Comparison of ENCODE assay signal across 7 mouse cellular contexts in genomic region chr2:113535685-113536084, GRCm38 (mm10).
DNase-seq lines count a peak whose midpoint lies in the region; ATAC-seq and TF ChIP-seq lines count a peak whose summit lies in the region.

No protein-coding gene starts in this region.

- no peak overlapping the region for H3K27ac ChIP-seq in midbrain, embryonic 10.5 days (replicated peaks)
- H3K27ac ChIP-seq in midbrain, embryonic 13.5 days, result no peak overlapping the region
- H3K27ac ChIP-seq in forebrain, embryonic 14.5 days (ENCODE audit: low read depth, low read length), result no peak overlapping the region
- no peak overlapping the region for H3K27ac ChIP-seq in limb, embryonic 14.5 days (replicated peaks; ENCODE audit: low read depth, low read length)
- H3K27ac ChIP-seq in stomach, embryonic 16.5 days (ENCODE audit: low read length), result peak overlapping the region; percentile 79

- no peak overlapping the region for H3K4me2 ChIP-seq in midbrain, embryonic 13.5 days (replicated peaks)
- H3K4me2 ChIP-seq in forebrain, embryonic 14.5 days (ENCODE audit: low read length), result no peak overlapping the region
- no peak overlapping the region for H3K4me2 ChIP-seq in limb, embryonic 14.5 days (replicated peaks; ENCODE audit: low read depth, low read length, severe bottlenecking)
- H3K4me2 ChIP-seq in stomach, embryonic 16.5 days (ENCODE audit: low read depth, low read length), result no peak overlapping the region

- no peak for TF ChIP-seq POLR2A in limb, embryonic 14.5 days (IDR thresholded peaks at IDR 0.05; ENCODE audit: borderline replicate concordance, extremely low read depth, insufficient read depth, insufficient read length)

- H3K4me1 ChIP-seq in midbrain, embryonic 10.5 days, result peaks cover 30% of the 10 kb centered on the region
- peaks cover 15% of the 10 kb centered on the region for H3K4me1 ChIP-seq in midbrain, embryonic 13.5 days (replicated peaks)
- H3K4me1 ChIP-seq in forebrain, embryonic 14.5 days (ENCODE audit: control insufficient read depth, insufficient read depth, low read length), result peaks cover 12% of the 10 kb centered on the region; the same call in 1 of the 2 replicates
- peaks cover 15% of the 10 kb centered on the region for H3K4me1 ChIP-seq in limb, embryonic 14.5 days (ENCODE audit: control insufficient read depth, insufficient read depth, low read length)
- H3K4me1 ChIP-seq in stomach, embryonic 16.5 days (ENCODE audit: control insufficient read depth, insufficient read depth, low read length), result peaks cover 15% of the 10 kb centered on the region

- no peak overlapping the region for H3K9ac ChIP-seq in midbrain, embryonic 13.5 days (replicated peaks)
- no peak overlapping the region for H3K9ac ChIP-seq in forebrain, embryonic 14.5 days (ENCODE audit: low read length)
- H3K9ac ChIP-seq in limb, embryonic 14.5 days (ENCODE audit: low read depth, low read length, severe bottlenecking), result no peak overlapping the region
- H3K9ac ChIP-seq in stomach, embryonic 16.5 days (ENCODE audit: low read length), result no peak overlapping the region

- DNase-seq in midbrain, embryonic 10.5 days (ENCODE audit: low spot score), result peak; percentile 14
- DNase-seq in cerebellum, adult 11-12 months, result peak; percentile 16
- peak; percentile 80 for DNase-seq in forebrain, embryonic 14.5 days (ENCODE audit: low spot score)
- DNase-seq in limb, embryonic 14.5 days (ENCODE audit: low spot score), result peak; percentile 60

- WGBS in midbrain, embryonic 10.5 days, result 56% methylated on average over 5 of the region's 5 CpGs
- 47% methylated on average over 5 of the region's 5 CpGs for WGBS in midbrain, embryonic 13.5 days
- WGBS in forebrain, embryonic 14.5 days, result 38% methylated on average over 5 of the region's 5 CpGs
- WGBS in limb, embryonic 14.5 days, result 25% methylated on average over 5 of the region's 5 CpGs
- WGBS in stomach, embryonic 16.5 days, result 29% methylated on average over 5 of the region's 5 CpGs

- no peaks in the 10 kb centered on the region for H3K36me3 ChIP-seq in midbrain, embryonic 10.5 days
- H3K36me3 ChIP-seq in midbrain, embryonic 13.5 days, result no peaks in the 10 kb centered on the region
- no peaks in the 10 kb centered on the region for H3K36me3 ChIP-seq in forebrain, embryonic 14.5 days (ENCODE audit: control insufficient read depth, insufficient read depth, low read length)
- no peaks in the 10 kb centered on the region for H3K36me3 ChIP-seq in limb, embryonic 14.5 days (ENCODE audit: control insufficient read depth, insufficient read depth, low read length)
- no peaks in the 10 kb centered on the region for H3K36me3 ChIP-seq in stomach, embryonic 16.5 days (ENCODE audit: control insufficient read depth, insufficient read depth, low read length)

- H3K4me3 ChIP-seq in midbrain, embryonic 10.5 days, result no peak overlapping the region
- no peak overlapping the region for H3K4me3 ChIP-seq in midbrain, embryonic 13.5 days (replicated peaks)
- no peak overlapping the region for H3K4me3 ChIP-seq in forebrain, embryonic 14.5 days (ENCODE audit: low read depth, low read length)
- H3K4me3 ChIP-seq in limb, embryonic 14.5 days (replicated peaks; ENCODE audit: low read length), result no peak overlapping the region
- no peak overlapping the region for H3K4me3 ChIP-seq in stomach, embryonic 16.5 days (replicated peaks; ENCODE audit: low read length)

- H3K27me3 ChIP-seq in midbrain, embryonic 10.5 days (ENCODE audit: low read depth, poor library complexity, severe bottlenecking), result no peaks in the 10 kb centered on the region
- 0 out of 2 replicates have a peak, but pooled peaks cover 7% of the 10 kb centered on the region for H3K27me3 ChIP-seq in midbrain, embryonic 13.5 days
- no peaks in the 10 kb centered on the region for H3K27me3 ChIP-seq in forebrain, embryonic 14.5 days (replicated peaks; ENCODE audit: control insufficient read depth, insufficient read depth, low read length)
- no peaks in the 10 kb centered on the region for H3K27me3 ChIP-seq in limb, embryonic 14.5 days (ENCODE audit: control insufficient read depth, insufficient read depth, low read length)
- no peaks in the 10 kb centered on the region for H3K27me3 ChIP-seq in stomach, embryonic 16.5 days (ENCODE audit: control insufficient read depth, insufficient read depth, low read length)

- no peak for ATAC-seq in midbrain, embryonic 13.5 days
- peak; percentile 45; the same call in 1 of the 2 replicates for ATAC-seq in forebrain, embryonic 14.5 days
- ATAC-seq in limb, embryonic 14.5 days (ENCODE audit: low FRiP score, low read depth), result no peak
- peak; percentile 54; the same call in 1 of the 2 replicates for ATAC-seq in stomach, embryonic 16.5 days (ENCODE audit: insufficient read depth, low FRiP score)
- ATAC-seq in activated CD4-positive, CD25-positive, alpha-beta regulatory T cell, adult 4 months, result no peak

- H3K9me3 ChIP-seq in midbrain, embryonic 10.5 days (replicated peaks), result no peaks in the 10 kb centered on the region
- no peaks in the 10 kb centered on the region for H3K9me3 ChIP-seq in midbrain, embryonic 13.5 days
- no peaks in the 10 kb centered on the region for H3K9me3 ChIP-seq in forebrain, embryonic 14.5 days (replicated peaks; ENCODE audit: control insufficient read depth, low read length)
- no peaks in the 10 kb centered on the region for H3K9me3 ChIP-seq in limb, embryonic 14.5 days (ENCODE audit: control insufficient read depth, low read length)
- H3K9me3 ChIP-seq in stomach, embryonic 16.5 days (replicated peaks; ENCODE audit: control insufficient read depth, low read length), result no peaks in the 10 kb centered on the region

Comparison
In these comparisons a context has a peak if more than half of its experiments do, and no peak if none do; other contexts are left out.
1. DNase-seq: peak in every context shown above with its lines; median percentile 80 in forebrain, embryonic 14.5 days; 60 in limb, embryonic 14.5 days; 16 in cerebellum, adult 11-12 months; 14 in midbrain, embryonic 10.5 days.
2. ATAC-seq: peak in forebrain, embryonic 14.5 days (single experiment) and stomach, embryonic 16.5 days (single experiment); none in midbrain, embryonic 13.5 days (single experiment), limb, embryonic 14.5 days (single experiment) and activated CD4-positive, CD25-positive, alpha-beta regulatory T cell, adult 4 months (single experiment).